Mouse (Mus musculus) kidney, adult 8-10 months (tissue): ENCODE measurements around the gene 1700030K09Rik.

Source experiments
- DNase-seq, 2 experiments: peaks; one replicate each; pipeline ENCODE4 v3.0.0; 2022

Gene 1700030K09Rik

DNA sequence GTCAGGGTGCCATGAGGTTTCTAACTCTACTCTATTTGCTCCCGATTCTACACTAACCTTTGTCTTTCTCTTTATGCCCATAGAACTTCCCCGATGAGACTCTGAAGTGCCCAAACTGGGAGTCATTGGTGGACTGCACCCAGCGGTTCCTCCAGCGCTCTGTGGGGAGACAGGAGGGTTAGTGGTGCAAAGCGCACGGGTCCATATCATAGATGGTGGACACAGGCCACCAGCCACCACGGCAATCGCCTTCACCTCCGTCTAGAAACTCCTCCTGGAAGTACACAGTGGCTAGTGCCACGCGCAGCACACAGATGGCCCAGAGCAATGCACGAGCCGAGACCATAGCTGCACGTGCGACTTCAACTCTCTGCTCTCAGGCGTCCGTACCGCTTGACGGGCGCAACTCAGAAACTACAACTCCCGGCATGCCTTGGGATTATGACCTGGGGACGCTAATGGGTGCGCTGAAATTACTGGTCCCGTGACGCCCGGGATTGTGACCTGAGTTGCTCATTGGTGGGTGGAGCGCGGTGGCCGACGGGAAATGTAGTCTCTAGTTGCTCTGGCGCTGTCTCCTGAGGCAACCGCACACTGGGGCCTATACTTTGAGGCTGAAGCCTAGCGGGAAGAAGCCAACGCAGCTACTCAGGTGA, at the start of gene 1700030K09Rik, which contains the start of gene Calr3:
1700030K09Rik (plus strand) TSS at position 543 of the 656 bp plus-strand sequence.
Calr3 (minus strand) TSS at position 533 of the 656 bp plus-strand sequence.
- peak; percentile 98 to 99 for DNase-seq

DNA sequence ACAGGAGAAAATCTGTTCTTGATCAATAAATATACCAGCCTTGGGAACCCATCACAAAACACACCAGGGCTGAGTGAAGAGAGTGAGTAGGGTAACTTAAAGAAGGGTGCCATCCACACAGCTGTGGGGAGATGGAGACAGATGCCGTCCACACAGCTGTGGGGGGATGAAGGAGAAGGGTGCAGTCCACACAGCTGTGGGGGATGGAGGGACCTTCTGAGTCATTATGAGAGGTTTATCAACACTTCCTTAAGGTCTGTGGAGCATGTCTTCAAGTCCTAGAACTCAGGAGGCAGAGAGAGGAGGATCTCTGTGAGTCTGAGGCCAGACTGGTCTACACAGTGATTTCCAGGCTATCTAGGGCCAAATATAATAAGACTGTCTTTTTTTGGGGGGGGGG, 42.3 kb upstream of the 1700030K09Rik start:
- DNase-seq: no peak

DNA sequence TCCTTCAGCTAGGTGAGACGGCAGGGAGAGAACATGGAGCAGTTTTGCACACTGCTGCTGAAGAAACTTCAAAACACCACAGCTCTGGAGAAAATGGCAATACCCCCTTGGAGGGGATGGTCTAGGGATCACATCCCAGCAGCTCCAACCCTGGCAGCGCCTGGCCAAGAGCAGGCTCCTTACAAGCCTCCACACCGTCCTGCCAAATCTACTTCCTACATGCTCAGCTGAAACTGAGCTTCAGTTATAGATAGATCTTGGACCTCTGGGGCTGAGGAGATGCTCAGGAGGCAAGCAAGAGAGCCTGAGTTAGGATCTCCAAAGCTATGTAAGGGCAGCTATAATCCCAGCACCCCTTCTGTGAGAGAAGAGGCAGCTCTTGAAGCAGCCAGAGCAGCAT, 40.7 kb upstream of the 1700030K09Rik start:
- DNase-seq: no peak

DNA sequence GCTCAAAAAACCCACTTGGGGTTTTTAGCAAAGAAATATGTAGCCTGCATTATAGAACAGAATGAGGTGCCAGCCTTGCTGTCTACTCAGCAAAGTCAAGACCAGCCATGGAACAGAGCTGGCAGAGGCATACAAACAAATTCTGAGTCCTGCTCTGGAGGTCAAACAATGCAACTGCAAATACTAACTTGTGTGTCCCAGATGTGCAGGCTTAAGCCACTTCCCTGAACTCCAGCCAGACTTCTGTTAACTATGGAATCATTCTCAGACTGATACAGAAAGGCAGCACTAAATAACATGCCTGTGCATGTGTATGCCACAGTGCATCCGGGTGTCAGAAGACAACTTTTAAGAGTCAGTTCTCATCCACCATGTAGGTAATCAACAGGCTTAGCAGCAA, 35.8 kb upstream of the 1700030K09Rik start:
- no peak for DNase-seq

DNA sequence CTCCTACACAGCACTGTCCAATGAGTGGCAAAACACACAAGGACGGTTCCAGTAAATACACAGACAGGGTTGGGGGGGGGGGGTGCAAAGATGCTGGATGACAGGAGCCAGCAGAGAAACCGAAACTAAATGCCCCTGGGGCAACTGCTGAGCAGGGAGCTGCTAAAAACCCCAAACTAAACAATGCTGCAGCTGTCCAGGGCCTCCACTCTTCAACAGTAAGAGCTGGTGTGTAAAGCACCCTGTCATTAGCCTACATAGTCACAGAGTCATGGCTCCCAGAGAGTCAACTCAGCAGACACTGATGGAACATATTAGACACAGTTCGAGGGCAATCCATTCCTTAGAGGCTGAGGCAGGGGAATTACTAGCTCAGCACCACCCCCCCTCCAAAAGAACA, 34.2 kb upstream of the 1700030K09Rik start:
- DNase-seq: no peak

DNA sequence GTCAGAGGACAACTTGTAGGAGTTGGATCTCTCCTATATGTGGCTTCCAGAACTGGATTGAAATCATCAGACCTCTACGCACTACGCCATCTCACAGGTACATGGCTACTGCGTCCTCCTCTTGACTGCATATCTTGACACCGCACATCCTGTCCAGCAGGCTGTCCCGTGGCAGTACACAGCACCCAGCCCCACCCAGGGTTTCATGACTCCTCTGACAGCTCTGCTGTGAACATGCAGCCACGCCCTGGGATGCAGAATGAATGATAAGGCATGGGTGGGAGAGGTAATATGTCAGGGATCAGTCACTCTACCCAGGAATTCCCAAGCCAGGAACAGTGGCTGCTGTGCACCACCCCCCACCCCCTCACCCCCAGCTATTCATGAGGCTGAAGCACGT, 29.8 kb upstream of the 1700030K09Rik start:
- no peak for DNase-seq

DNA sequence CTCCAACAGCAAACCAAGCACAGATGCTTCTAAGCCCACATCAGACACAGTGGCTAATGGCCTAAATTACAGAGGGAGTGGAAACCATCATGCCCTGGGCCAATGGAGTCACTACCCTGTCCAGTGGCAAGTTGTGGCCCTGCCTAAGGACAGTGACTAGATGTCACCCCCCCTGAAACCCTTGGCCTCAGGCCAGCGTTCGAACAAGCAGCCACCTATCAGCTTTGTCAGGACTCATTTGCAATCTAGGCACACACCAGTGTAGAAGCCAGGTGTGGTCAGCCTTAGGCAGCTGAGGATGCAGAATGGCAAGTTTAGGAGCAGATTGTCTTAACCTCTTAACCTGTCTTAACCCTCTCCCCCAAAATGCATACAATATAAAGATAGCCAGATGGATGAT, 28.4 kb upstream of the 1700030K09Rik start:
- no peak for DNase-seq

DNA sequence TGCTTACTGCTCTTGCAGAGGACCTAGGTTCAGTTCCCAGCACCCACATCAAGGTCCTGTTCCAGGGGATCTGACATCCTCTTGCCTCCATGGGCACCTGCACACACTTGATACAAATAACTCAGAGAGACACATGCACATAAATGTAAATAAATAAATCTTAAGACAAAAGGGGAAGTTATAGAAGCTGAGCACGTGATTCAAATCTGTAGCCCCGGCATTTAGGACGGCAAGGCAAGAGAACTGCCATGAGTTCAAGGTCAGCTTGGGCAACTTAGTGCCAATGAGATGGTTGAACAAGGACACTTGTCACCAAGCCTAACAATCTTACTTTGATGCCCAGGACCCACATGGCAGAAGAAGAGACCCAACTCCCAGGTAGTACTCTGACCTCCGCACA, 25.6 kb upstream of the 1700030K09Rik start:
- no peak for DNase-seq

DNA sequence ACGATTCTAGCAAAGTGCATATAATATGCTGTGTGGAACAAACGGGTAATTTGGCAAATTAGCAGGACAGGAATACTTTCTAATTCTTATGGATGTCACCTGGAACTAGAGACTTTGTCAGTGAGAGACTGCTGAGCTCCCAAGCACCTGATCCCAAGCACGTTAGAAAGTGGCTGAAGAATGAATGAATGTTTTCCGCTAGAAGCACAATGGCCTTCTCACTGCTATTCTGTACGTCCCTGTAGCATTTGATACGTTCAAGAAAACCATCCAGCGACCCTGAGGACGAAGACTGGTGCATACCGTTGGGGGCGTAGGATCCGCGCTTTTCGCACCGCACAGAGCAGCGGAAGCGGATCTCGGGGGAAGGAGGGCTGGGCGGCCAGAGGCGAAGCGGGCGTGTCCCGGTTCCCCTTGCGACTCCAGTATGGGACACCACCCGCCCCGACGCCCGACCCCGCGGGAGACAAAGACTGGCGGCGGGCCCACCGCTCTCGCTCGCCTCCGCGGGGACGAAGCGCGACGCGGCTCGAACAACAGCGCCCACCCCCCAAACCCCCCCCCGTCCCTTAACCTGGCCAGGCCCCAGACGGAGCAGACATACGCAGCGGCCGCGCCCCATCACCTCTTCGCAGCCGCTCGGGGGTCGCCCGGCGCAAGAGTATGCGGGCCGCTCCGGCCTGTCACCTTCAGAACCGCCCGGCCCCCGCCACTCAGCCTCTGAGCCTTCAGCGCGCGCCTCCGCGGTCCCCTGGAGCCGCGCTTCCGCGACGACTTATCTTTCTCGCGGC, 22.9 kb upstream of the 1700030K09Rik start:
- DNase-seq: no peak

DNA sequence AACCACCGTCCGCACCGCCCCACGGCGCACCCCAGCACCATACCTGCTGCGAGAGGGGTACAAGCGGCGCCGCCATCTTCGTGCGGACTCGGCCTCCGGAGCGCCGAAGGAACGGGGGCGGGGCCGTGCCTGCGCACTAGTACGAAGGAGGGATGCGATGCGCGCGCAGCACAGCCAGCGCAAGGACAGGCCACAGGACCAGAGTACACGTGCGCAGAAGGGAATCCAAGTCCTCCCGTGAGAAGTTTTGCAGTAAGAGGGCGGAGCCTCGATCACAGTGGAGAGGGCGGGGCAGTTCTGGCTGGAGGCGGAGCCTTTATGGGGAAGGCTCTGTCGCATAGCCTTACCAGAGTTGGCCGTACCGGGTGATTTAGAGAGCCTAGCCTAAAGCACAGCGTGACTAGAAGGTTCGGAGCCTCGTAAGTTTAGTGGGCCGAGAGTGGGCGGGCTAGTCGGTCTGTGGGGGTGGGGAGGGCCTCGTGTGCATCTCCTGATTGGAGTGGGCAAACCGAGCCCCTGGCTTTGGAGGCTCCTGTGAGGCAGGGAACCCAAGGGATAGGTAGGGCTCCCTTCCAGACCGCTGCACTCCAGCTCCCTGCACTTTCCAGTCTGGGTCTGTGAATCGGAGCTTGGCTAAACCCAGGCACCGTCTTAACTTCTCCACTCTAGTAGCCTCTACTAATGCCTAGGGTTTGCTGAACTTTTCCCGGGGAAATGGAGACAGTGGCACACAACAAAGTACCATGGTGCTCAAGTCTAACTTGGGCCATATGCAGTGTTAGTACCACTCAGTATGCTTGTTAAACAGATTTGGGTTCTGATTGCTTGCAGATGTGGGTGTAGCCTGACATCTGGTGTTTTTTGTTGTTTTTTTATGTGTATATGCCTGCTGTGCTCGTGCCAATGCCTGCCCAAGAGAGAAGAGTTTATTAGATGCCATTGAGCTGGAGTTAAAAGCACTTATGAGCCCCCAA, 22.0 kb upstream of the 1700030K09Rik start, which contains the start of gene Eps15l1:
Eps15l1 (minus strand) TSS at position 99 of the 974 bp plus-strand sequence.
- peak; percentile 100 for DNase-seq

DNA sequence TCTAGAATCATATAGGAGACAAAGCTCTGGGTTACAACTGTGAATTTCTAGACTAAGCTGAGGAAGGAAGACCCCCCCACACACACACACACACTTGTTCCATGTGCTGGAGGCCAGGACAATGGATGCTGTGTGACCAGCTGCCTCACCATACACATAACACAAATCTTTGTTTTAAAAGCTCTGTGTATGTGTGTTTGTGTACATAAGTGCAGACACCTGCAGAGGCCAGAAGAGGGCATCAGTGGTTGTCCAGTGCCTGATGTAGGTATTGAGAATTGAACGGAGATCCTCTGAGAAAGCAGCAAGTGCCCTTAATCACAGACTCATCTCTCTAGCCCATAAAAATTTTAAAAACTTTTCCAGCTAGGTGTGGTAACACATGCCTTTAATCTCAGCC, 20.8 kb upstream of the 1700030K09Rik start:
- peak in 1 of 2 experiments; percentile 27 for DNase-seq

DNA sequence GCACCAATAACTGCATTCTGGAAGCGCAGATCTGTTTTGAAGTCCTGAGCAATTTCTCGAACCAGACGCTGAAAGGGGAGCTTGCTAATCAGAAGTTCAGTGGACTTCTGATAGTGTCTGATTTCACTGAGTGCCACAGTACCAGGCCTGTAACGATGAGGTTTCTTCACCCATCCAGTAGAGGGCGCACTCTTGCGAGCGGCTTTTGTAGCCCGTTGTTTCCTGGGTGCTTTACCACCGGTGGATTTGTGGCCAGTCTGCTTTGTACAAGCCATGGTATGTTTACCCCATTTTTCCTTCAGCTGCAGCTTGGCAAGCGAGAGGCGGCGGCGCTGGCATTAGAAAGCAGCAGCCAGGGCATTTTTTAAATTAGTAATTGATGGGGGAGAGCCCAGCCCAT, 14.0 kb upstream of the 1700030K09Rik start:
- no peak for DNase-seq

DNA sequence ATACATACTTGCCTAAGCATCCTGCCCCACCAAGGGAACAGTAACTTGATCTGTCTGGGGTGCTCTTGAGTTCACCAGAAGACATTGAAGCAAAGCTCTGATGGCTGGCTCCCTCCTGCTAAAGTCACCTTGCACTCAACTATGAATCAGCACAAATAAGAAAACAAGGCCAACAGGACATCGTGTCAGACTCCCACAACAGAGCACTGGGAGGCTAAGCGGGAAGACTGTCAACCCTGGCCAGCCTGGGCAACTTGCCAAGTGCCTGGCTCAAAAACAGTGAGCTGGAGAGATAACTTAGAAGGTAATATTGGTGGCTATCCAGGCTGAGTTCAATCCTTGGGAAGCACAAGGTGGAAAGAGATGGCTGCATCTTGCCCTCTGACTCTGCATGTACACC, 8.7 kb upstream of the 1700030K09Rik start:
- DNase-seq: peak; percentile 36 to 47

DNA sequence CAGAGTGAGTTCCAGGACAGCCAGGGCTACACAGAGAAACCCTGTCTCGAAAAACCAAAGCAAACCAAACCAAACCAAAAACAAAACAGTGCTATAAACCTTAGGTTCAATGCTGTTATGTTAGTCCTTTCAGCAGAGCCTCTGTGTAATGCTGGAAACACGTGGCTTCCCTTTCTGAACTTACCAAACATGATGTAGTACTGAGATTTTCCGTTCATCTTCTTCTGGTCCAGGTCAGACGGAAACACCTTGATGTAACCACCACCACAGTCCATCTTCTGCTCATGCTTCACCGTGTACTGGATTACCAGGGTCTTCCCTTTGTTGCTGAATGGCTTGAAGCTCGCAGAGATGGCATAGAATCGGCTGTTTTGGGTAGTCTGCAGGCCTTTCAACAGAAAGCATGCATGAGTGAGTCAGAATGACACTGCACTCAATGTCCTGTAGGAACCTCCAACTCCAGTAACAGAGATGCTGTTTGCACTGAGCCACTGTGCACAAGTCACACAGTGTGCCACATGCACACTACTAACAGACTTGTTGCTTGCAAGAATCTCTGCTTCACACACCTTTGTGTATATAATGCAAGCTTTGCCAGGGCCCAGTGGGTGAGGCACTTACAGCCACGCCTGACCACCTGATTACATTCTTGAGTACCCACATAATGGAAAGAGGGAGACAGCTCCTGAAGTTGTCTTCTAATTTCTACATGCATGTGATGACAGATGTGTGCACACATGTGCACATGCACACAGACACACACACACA, 5.2 kb upstream of the 1700030K09Rik start:
- DNase-seq: no peak

DNA sequence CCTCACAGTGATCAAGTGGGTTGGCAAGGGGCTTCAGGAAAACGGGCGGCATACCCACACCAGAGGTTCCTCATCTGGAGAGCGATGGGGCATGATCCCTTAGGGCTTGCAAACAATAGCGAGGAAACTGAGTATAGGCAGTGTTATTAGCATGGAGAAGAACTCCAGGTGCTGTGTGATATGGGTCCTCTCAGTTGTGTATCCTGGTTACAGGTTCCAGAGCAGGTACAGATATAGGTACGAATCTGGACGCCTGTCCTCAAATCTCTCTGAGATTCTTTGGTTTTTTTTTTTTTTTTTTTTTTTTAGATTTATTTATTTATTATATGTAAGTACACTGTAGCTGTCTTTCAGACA, 292 bp downstream of the 1700030K09Rik start:
- no peak for DNase-seq

DNA sequence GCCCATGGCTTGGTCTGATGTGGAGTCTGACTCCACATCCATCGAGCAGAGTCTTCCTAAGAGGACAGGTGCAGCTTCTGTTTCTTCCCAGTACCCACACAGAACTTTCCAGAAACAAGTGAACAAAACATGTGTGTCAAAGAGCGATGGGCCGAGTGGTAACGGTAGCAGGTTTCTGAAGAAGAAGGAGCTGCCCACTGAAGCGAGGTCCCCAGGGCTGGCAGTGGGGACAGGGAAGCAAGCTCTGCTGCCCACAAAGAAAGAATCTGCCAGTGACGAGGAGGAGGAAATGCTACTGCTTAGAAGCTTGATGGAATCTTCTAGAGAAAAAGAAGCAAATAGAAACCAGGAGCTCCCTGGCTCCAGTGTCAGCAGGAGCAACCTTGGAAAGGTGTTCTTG, 1.4 kb downstream of the 1700030K09Rik start:
- DNase-seq: no peak

DNA sequence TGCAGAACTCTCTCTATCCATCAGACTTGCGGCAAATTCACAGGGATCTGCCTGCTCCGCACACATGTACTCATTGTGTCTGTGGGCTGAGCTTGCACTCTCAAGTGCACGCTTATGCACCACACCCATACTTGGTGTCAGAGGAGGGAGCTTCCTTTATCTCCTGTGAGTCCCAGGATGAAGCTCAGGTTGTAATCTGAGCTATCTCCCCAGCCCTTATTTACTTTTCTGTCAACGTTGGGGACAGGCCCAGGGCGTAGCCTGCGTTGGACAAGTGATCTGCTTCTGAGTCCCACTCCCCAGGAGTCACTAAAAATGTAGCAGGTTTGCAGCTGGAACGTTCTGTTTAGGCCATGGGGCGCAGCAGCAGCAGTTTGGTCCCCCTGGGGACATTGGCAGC, 7.8 kb downstream of the 1700030K09Rik start:
- no peak for DNase-seq

DNA sequence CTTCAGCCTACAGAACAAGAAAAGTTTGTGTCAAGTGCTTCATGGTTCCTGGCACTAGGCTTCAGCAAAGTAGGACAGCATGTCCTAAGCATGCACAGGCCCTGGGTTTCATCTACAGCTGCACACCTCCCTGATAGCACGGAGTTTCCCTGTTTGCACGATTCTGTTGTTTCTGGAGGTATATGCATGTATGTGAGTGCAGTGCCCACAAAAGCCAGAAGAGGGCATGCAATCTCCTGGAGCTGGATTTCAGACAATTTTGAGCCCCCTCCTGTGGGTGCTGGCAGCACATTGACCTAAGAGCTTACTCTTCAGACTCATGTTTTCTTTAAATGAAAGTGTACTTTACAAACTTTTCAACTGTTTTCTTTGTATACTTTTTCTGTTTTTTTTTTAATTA, 10.2 kb downstream of the 1700030K09Rik start:
- no peak for DNase-seq

DNA sequence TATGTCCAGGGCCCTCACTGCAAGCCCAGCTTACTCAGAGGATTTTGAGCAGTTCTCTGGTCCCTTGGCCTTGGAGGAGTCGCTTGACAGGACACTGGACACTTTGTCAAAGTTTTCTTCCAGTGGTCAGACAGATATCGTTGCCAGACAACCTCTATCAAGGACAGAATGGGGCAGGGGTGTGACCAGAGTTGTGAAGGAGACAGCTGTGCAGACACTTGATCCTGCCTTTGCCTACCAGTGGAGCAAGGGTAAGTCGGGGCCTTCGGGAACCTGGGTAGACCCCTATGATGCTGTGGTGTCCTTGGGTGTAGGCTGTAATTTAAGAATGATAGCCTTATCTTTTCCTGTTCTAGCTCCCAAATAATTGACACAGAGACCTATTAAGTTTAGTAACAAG, 11.6 kb downstream of the 1700030K09Rik start:
- no peak for DNase-seq

DNA sequence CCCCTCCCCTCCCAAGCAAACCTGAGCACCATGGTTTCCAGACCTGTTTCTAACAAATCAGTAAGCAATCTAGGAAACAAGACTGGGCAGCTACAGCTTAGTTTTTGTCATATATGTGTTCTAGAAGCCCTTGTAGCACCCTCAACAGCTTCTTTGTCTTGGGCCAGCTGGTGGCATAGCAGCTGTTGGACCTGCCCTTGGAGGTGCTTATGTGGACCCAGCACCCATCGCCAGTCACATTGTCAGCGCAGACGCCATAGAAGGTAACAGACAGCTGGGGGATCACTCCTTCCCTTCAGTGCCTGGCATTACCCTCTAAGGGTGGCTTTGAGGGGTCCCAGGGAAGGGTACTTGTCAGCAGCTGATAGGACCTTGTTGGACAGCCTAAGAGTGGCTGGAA, 14.1 kb downstream of the 1700030K09Rik start:
- no peak for DNase-seq

DNA sequence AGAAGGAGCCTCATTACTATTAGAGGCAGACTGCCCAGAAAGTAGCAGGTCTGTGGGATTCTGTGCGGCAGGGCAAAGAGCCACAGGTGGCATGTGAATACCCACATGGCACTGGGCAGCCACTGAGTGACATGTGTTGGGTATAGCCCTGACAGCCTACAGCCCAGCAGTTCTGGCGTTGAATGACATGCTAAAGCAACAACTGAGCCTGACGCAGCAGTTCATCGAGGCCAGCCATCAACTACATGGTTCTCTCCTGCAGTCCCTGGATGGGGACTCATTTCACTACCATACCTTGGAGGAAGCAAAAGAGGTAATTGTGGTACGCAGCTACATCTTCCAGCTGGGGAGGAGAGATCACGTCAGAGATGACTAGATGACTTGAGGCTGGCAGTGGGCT, 14.8 kb downstream of the 1700030K09Rik start:
- no peak for DNase-seq

DNA sequence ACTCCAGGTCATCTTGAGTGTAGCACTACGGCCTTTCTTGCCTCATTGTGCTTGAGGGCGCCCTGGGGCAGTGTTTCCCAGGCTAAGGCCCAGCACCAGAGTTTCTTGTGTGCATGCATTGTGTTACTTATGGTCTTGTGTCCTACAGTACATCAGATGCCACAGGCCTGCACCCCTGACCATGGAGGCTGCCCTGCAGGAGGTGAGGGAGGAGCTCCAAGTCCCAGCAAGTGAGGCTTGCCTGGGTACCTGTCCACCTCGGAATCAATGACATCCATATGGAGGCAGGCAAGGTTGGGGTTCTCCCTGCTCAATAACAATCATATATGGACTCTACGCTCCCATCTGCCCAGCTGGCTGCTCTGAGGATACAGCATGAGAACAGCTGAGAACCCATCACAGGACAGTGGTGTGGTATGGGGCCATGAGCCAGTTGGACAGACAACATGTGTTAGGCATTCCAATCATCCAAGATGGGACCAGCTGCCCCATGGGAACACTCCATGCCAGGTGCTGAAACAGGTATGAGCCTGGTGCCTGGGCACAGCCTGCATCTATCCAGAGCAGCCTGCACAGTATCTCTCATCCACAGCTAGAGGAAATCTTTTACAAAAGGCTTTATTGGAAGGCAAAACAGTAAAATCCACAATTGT, 16.3 kb downstream of the 1700030K09Rik start:
- no peak for DNase-seq
